Mouse (Mus musculus) T-helper 2 cell (primary cell): ENCODE data around the gene Dohh.

Experiments
- in situ Hi-C: fragments of 300-600 bp; cut with MboI, MseI; formaldehyde crosslinking; loops from one replicate; pipeline ENCODE4 v1.15.1; 2025; ENCODE audit warnings: high pct_unique_total_duplicates

Gene Dohh

GRCm38 (mm10) chr10:81383802-81384604 lies at the start of gene Dohh, which contains the start of gene Gm48551:
Gene Dohh (plus strand): TSS chr10:81384428.
Gene Gm48551 (plus strand): TSS chr10:81384466.
- in situ Hi-C loops: no loop called here

GRCm38 (mm10) chr10:81335393-81336340 lies 48.6 kb upstream of the Dohh start:
- in situ Hi-C loops: no loop called here

GRCm38 (mm10) chr10:81336558-81336957 lies 47.7 kb upstream of the Dohh start:
- in situ Hi-C loops: no loop called here

GRCm38 (mm10) chr10:81340551-81341332 lies 43.5 kb upstream of the Dohh start:
- in situ Hi-C loops: loop anchor here (10.0 kb wide), 1 partner anchor 286 kb away; no protein-coding TSS in a partner anchor

GRCm38 (mm10) chr10:81341333-81341949 lies 42.8 kb upstream of the Dohh start:
- in situ Hi-C loops: loop anchor here (10.0 kb wide), 1 partner anchor 287 kb away; no protein-coding TSS in a partner anchor

GRCm38 (mm10) chr10:81342686-81343505 lies 41.3 kb upstream of the Dohh start, which contains the start of gene Gipc3:
Gene Gipc3 (minus strand): TSS chr10:81343266.
- in situ Hi-C loops: loop anchor here (10.0 kb wide), 1 partner anchor 288 kb away; no protein-coding TSS in a partner anchor

GRCm38 (mm10) chr10:81344421-81345161 lies 39.6 kb upstream of the Dohh start:
- in situ Hi-C loops: loop anchor here (10.0 kb wide), 1 partner anchor 290 kb away; no protein-coding TSS in a partner anchor

GRCm38 (mm10) chr10:81345162-81345534 lies 39.1 kb upstream of the Dohh start:
- in situ Hi-C loops: loop anchor here (10.0 kb wide), 1 partner anchor 290 kb away; no protein-coding TSS in a partner anchor

- in situ Hi-C loops: loop anchor here (10.0 kb wide), 1 partner anchor 292 kb away; no protein-coding TSS in a partner anchor
These were observed 37.7 kb upstream of the Dohh start for GRCm38 (mm10) chr10:81346453-81347067.

- in situ Hi-C loops: loop anchor here (10.0 kb wide), 1 partner anchor 294 kb away; no protein-coding TSS in a partner anchor
These were observed 35.1 kb upstream of the Dohh start for GRCm38 (mm10) chr10:81349146-81349545.

GRCm38 (mm10) chr10:81349961-81350350 lies 34.3 kb upstream of the Dohh start:
- in situ Hi-C loops: loop anchor here (10.0 kb wide), 1 partner anchor 295 kb away; no protein-coding TSS in a partner anchor

GRCm38 (mm10) chr10:81350351-81351063 lies 33.7 kb upstream of the Dohh start, which contains the start of gene Hmg20b:
Gene Hmg20b (minus strand): TSS chr10:81350480.
- in situ Hi-C loops: no loop called here

GRCm38 (mm10) chr10:81351678-81352291 lies 32.4 kb upstream of the Dohh start:
- in situ Hi-C loops: no loop called here

- in situ Hi-C loops: no loop called here
These were observed 29.3 kb upstream of the Dohh start for GRCm38 (mm10) chr10:81354738-81355477.

GRCm38 (mm10) chr10:81355533-81355932 lies 28.7 kb upstream of the Dohh start:
- in situ Hi-C loops: no loop called here

- in situ Hi-C loops: no loop called here
These were observed 27.8 kb upstream of the Dohh start for GRCm38 (mm10) chr10:81356352-81356990.
